Mouse (Mus musculus): ENCODE measurements at regions not wholly inside any gene's neighbourhood (a gene's known extent, or its start where the extent isn't known, plus 50 kb on each side); places are given as distances from the start of the nearest gene placed in this dataset.

DNA sequence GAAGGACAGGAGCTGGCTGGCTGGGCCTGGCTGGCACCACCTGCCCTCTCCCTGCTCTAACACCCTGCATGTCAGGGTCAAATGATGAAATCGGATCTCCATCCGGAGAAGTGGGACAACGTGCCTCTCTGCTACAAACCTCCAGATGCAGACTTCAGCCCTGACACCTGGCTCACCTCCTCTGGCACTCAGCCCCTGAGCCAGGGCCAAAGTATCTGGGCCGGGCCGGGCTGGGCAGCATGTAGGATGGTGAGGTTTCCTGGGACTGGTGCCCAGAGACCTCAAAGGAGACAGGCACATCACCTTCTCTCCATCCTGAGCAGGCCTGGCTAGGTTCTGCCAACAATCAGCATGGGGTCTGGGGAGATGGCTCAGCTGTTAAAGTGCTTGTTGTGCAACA is 113.5 kb downstream of the Tfcp2l1 start:
- DNase-seq (ENCODE audit: low read depth, low spot score): no peak

- DNase-seq (ENCODE audit: low read depth, low spot score): no peak
These were observed 120.5 kb downstream of the Tfcp2l1 start for GRCm38 (mm10) chr1:118748196-118748595.

DNA sequence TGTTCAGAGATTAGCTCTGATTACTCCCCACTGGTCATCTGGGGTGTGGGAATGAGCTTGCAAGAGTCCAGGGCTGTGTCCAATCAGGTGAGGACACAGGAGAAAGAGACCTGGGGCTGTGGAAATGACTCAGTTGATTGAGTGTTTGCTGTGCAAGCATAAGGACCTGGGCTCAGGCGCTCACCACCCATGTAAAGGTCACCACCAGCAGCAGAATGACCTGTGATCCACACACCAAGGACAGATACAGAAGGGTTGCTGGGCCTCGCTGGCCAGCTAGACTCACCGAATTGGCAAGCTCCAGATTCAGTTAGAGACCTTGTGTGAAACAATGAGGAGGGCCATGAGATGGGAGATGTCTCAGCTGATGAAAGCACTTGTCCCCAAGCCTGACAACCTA is 125.1 kb downstream of the Tfcp2l1 start:
- DNase-seq (ENCODE audit: low read depth, low spot score): no peak

DNA sequence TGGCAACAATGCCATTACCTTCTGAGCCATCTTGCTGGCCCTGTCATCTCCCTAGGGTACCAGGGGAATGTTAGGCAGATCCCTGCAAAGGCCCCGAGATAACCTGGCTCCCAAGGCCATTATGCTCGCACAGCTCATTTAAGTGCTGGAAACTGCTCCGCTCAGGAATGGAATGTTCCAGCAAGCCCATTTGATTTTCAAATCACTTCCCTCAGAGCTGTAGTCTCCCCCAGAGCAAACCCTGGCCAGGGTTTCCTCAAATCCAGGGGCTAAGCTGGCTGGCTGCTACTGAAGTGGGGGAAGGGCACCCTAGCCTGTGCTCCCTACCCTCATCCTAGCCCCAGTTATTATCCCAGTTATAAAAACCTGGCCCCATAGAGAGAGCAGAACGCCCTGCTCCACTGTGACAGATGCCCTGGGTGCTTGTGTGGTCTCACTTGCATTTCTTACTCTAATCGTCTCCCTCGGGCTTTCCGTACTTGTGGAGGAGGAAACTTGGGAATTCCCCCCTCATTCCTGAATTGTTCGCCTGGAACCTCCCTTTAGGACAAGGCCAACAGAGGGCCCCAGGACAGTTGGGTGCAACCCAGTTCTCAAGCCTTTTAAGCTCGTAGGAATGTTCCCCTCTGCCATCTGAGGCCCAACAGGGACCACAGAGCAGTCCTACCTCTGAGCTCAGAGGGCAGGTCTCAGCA is 128.6 kb downstream of the Tfcp2l1 start:
- DNase-seq (ENCODE audit: low read depth, low spot score): no peak

DNA sequence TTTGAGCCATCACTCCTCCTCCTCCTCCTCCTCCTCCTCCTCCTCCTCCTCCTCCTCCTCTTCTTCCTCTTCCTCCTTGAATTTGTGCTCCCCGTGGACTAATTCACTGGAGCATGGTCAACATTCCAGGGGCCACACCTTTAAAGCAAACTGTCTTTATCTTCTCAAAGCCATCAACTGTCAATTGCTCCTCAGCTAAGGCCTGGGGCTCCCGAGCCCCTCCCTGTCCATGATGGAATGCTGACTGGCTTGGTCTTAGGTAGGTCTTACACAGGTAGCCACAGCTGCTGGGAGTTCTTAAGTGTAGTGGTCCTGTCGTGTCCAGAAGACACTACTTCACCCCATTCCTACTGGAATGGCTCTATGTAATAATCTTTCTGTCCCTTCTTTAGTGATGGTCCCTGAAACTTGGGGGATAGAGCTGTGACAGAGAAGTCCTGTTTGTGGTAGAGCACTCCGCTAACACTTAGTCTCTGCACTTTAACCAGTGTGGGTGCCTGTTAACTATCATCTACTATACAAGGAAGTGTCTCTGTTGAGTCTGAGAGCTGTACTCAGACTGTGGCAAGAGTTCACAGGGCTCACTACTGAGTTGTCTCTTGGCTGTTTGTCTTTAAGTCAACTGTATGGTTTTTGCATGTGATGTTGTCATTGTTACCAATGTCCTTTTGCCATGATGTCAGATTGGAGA is 129.7 kb downstream of the Tfcp2l1 start:
- DNase-seq (ENCODE audit: low read depth, low spot score): no peak

GRCm38 (mm10) chr1:118758031-118758400 is 130.3 kb downstream of the Tfcp2l1 start:
- no peak for DNase-seq (ENCODE audit: low read depth, low spot score)

DNA sequence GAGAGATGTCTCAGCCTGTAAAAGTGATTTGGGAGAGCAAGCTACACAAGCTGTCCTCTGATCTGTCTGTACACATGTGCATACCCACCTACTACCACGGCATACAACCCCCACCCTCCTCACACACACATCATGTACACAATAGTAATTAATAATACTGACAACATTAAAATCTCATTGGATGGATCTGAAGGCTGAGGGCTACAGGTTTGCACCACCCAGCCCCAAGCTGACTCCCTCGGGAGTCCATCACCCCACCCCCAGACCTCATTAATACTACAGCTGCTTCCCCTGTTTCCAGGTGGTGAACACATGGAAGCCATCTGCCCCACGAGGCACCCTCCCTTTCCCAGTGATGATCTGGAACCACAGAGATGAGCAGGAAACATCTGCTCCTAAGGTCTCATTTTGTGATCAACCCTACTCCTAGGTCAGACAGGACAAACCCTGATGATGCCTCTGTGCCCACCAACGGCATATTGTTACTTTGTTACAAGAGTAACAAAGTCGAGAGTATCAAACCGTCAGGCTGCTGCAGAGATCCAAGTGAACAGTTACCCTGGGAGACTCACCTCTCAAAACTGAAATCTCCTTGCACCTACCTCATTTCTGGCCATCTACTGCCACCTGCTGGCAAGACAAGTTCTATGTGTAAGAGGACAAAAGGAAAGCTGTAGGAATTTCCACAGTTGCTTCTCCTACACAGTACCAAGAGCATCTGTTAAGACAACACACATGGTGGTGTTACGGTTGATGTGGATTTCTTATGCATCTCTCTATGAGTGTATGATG is 131.6 kb downstream of the Tfcp2l1 start:
- DNase-seq (ENCODE audit: low read depth, low spot score): peak; percentile 70

- no peak for DNase-seq (ENCODE audit: low read depth, low spot score)
These were observed 137.8 kb downstream of the Tfcp2l1 start for GRCm38 (mm10) chr1:118765525-118765924.

DNA sequence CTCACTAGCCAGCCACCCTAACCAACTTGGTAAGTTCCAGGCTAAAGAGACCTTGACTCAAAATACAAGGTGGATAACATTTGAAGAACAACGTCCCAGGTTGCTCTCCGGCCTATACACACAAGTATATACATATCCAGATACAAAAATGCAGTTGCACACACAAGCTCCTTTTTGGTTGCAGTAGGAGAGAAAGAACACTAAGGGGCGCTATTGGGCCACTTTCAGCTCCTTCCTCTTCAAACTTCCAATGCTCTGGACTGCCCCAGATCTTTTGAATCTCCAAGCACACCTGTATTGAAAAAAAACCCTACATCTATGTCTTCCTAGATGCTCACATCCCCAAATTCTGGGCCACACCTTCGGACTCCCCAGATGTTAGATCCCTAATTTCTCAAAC is 141.1 kb downstream of the Tfcp2l1 start:
- DNase-seq (ENCODE audit: low read depth, low spot score): no peak

- no peak for DNase-seq (ENCODE audit: low read depth, low spot score)
These were observed 144.5 kb downstream of the Tfcp2l1 start for GRCm38 (mm10) chr1:118772261-118772660.

DNA sequence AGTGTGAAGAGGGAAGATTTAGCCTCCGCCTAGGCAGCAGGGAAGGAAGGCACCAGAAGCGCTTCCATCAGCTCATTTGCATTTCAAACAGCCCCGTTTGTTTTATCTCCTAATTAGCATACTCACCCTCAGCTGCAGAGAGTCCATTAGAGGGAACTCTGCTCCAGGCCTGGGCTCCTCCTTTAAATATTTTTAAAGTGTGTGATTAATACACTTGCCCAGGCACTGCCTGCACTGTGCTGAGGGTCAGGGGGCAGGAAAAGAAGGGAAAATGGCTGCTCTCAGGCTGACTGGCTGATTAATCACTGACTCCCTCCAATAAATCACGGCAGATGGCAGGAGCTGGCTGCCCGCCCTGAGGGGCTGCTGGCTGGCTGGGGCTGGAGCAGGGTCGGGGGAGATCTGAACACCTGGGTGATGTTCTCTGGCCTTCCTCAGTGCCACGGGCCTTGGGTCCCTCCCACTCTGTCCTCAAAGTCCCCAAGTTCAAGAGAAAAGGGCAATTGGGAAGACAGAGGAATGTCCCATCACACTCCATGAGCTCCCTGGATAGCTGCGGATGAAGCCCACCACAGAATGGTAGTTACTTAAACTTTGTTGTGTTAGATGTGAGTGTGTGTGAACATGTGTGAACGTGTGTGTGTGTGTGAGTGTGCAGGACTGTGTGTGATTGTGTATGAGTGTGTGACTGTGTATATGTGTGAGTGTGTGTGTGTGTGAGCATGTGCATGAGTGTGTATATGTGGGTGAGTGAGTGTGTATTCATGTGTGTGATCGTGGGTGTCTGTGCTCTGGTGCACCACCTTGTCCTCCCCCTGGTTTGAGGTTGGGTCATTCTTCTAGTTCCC is 149.1 kb downstream of the Tfcp2l1 start:
- no peak for DNase-seq (ENCODE audit: low read depth, low spot score)

All from telencephalon, adult 2 months (tissue).